Mouse (Mus musculus) liver, embryonic 16.5 days (tissue): Measurements from ENCODE around the gene Oat. TPM values are rescaled to one million over a fixed set of nuclear protein-coding genes. Genes with fewer than 3 reads are reported as not detected.

ENCODE experiments used
- ATAC-seq: fragments of 200-750 bp; cut with Nextera tagmentation; 2 replicates; pipeline ENCODE4 v1.8.0; 2017; ENCODE audit warnings: low read depth, mild to moderate bottlenecking, moderate number of reproducible peaks, moderate library complexity
- H3K27ac ChIP-seq: fragments of 300-500 bp; sonication (generic); 2 replicates; pipeline ENCODE4 v1.5.1; 2014; ENCODE audit warnings: mild to moderate bottlenecking, low read length
- H3K27me3 ChIP-seq: fragments of 300-500 bp; sonication (generic); 2 replicates; pipeline ENCODE4 v1.6.1; 2014; ENCODE audit warnings: low read depth, low read length, mixed read lengths; ENCODE audit not compliant: control insufficient read depth, insufficient read depth
- H3K36me3 ChIP-seq: fragments of 300-500 bp; sonication (generic); 2 replicates; pipeline ENCODE4 v1.6.1; 2014; ENCODE audit warnings: mild to moderate bottlenecking; ENCODE audit not compliant: control insufficient read depth, insufficient read depth
- H3K4me1 ChIP-seq: fragments of 300-500 bp; sonication (generic); 2 replicates; pipeline ENCODE4 v1.6.1; 2014; ENCODE audit warnings: low read depth, low read length, mixed read lengths; ENCODE audit not compliant: control insufficient read depth
- H3K4me2 ChIP-seq: fragments of 300-500 bp; sonication (generic); 2 replicates; pipeline ENCODE4 v1.6.1; 2014; ENCODE audit warnings: low read depth, low read length, mixed read lengths
- H3K4me3 ChIP-seq: fragments of 300-500 bp; sonication (generic); 2 replicates; pipeline ENCODE4 v1.5.1; 2014; ENCODE audit warnings: low read depth, mild to moderate bottlenecking, low read length
- H3K9ac ChIP-seq: fragments of 300-500 bp; sonication (generic); 2 replicates; pipeline ENCODE4 v1.6.1; 2014; ENCODE audit warnings: low read depth, low read length
- H3K9me3 ChIP-seq: fragments of 300-500 bp; sonication (generic); replicated peaks from 2 replicates; pipeline ENCODE4 v1.6.1; 2016; ENCODE audit warnings: low read length; ENCODE audit not compliant: control insufficient read depth
- WGBS: fragments of 180-500 bp; shearing (Covaris S2); extraction: QIAGEN DNeasy Blood & Tissue Kit; methylation state at CpG from one replicate; pipeline ENCODE4 v1.1.7; 2014; ENCODE audit not compliant: insufficient replicate concordance; 5-methylcytosine and 5-hydroxymethylcytosine counted together
- polyA plus RNA-seq: library from polyadenylated mRNA; unstranded; fragments of >200 nt; fragmentation: Nextera tagmentation; extraction: Ambion mirVana; gene quantifications from 2 replicates; pipeline ENCODE4 v1.2.1, GENCODE M21; 2015

Gene Oat
- polyA plus RNA-seq, 1 experiment from 2014 or later = 59.7 TPM

- 66% methylated on average over 3 of the region's 3 CpGs for WGBS
- H3K4me3 ChIP-seq = no peak overlapping the region
- H3K4me1 ChIP-seq = peaks cover 12% of the 10 kb centered on the region
- H3K4me2 ChIP-seq = no peak overlapping the region
- no peaks in the 10 kb centered on the region for H3K9me3 ChIP-seq
- no peak overlapping the region for H3K27ac ChIP-seq
- no peak overlapping the region for H3K9ac ChIP-seq
- ATAC-seq = no peak
- peaks cover 28% of the 10 kb centered on the region for H3K36me3 ChIP-seq
- no peaks in the 10 kb centered on the region for H3K27me3 ChIP-seq
Measured at GRCm38 (mm10) chr7:132559138-132559766, 16.9 kb downstream of the Oat start.

GRCm38 (mm10) chr7:132558141-132558736 is 18.0 kb downstream of the Oat start:
- H3K27ac ChIP-seq = peak overlapping the region; percentile 58
- H3K36me3 ChIP-seq = peaks cover 22% of the 10 kb centered on the region
- H3K4me3 ChIP-seq = no peak overlapping the region
- WGBS = 32% methylated on average over 7 of the region's 7 CpGs
- H3K27me3 ChIP-seq = no peaks in the 10 kb centered on the region
- no peak overlapping the region for H3K9ac ChIP-seq
- no peaks in the 10 kb centered on the region for H3K9me3 ChIP-seq
- ATAC-seq = peak; percentile 87
- H3K4me2 ChIP-seq = no peak overlapping the region; the same call in 1 of the 2 replicates
- H3K4me1 ChIP-seq = peaks cover 12% of the 10 kb centered on the region

- H3K4me1 ChIP-seq = peaks cover 12% of the 10 kb centered on the region
- H3K9me3 ChIP-seq = no peaks in the 10 kb centered on the region
- 74% methylated on average over 5 of the region's 5 CpGs for WGBS
- peaks cover 11% of the 10 kb centered on the region for H3K36me3 ChIP-seq
- H3K4me3 ChIP-seq = no peak overlapping the region
- H3K27me3 ChIP-seq = no peaks in the 10 kb centered on the region
- no peak overlapping the region for H3K4me2 ChIP-seq
- no peak overlapping the region for H3K27ac ChIP-seq
- no peak overlapping the region for H3K9ac ChIP-seq
- ATAC-seq = no peak
Measured at GRCm38 (mm10) chr7:132556575-132556974, 19.6 kb downstream of the Oat start.

- Histone ChIP-seq H3K4me3 (no peak overlapping the region), H3K9ac (no peak overlapping the region), H3K9me3 (no peaks in the 10 kb centered on the region), H3K27me3 (no peaks in the 10 kb centered on the region), H3K27ac (no peak overlapping the region), H3K4me2 (no peak overlapping the region), H3K4me1 (peaks cover 14% of the 10 kb centered on the region), H3K36me3 (peaks cover 11% of the 10 kb centered on the region)
- ATAC-seq = no peak
- WGBS = 44% methylated on average over 4 of the region's 4 CpGs
Measured at GRCm38 (mm10) chr7:132555911-132556310, 20.3 kb downstream of the Oat start.

- H3K27me3 ChIP-seq = no peaks in the 10 kb centered on the region
- H3K4me2 ChIP-seq = no peak overlapping the region
- no peak for ATAC-seq
- no peak overlapping the region for H3K4me3 ChIP-seq
- no peak overlapping the region for H3K27ac ChIP-seq
- WGBS = 48% methylated on average over 2 of the region's 2 CpGs
- no peak overlapping the region for H3K9ac ChIP-seq
- H3K9me3 ChIP-seq = no peaks in the 10 kb centered on the region
- peaks cover 3% of the 10 kb centered on the region; the same call in 1 of the 2 replicates for H3K36me3 ChIP-seq
- H3K4me1 ChIP-seq = peaks cover 14% of the 10 kb centered on the region
Measured at GRCm38 (mm10) chr7:132554091-132554490, 22.1 kb downstream of the Oat start.

GRCm38 (mm10) chr7:132551351-132552126 is 24.7 kb downstream of the Oat start:
- WGBS = 2% methylated on average over 27 of the region's 27 CpGs
- Histone ChIP-seq H3K36me3 (no peaks in the 10 kb centered on the region), H3K4me3 (peak overlapping the region; percentile 62), H3K9ac (peak overlapping the region; percentile 57), H3K9me3 (no peaks in the 10 kb centered on the region), H3K4me1 (peaks cover 2% of the 10 kb centered on the region; the same call in 1 of the 2 replicates), H3K27me3 (peaks cover under 1% of the 10 kb centered on the region; the same call in 1 of the 2 replicates), H3K27ac (peak overlapping the region; percentile 48; the same call in 1 of the 2 replicates), H3K4me2 (peak overlapping the region; percentile 89)
- peak; percentile 95 for ATAC-seq

GRCm38 (mm10) chr7:132547126-132547525 is 29.1 kb downstream of the Oat start:
- Histone ChIP-seq H3K4me2 (no peak overlapping the region), H3K36me3 (no peaks in the 10 kb centered on the region), H3K4me1 (peaks cover 2% of the 10 kb centered on the region; the same call in 1 of the 2 replicates), H3K9ac (no peak overlapping the region), H3K27ac (no peak overlapping the region), H3K27me3 (peaks cover 2% of the 10 kb centered on the region; the same call in 1 of the 2 replicates), H3K9me3 (no peaks in the 10 kb centered on the region), H3K4me3 (no peak overlapping the region)
- WGBS = 68% methylated on average over 3 of the region's 3 CpGs
- no peak for ATAC-seq

GRCm38 (mm10) chr7:132542427-132542826 is 33.8 kb downstream of the Oat start:
- H3K4me2 ChIP-seq = no peak overlapping the region
- H3K4me1 ChIP-seq = no peaks in the 10 kb centered on the region
- no peak for ATAC-seq
- no peaks in the 10 kb centered on the region for H3K36me3 ChIP-seq
- no peak overlapping the region for H3K4me3 ChIP-seq
- H3K27me3 ChIP-seq = peaks cover 2% of the 10 kb centered on the region; the same call in 1 of the 2 replicates
- 53% methylated on average over 4 of the region's 4 CpGs for WGBS
- no peaks in the 10 kb centered on the region for H3K9me3 ChIP-seq
- no peak overlapping the region for H3K27ac ChIP-seq
- no peak overlapping the region for H3K9ac ChIP-seq
